Mouse (Mus musculus) E14TG2a.4 (cell line): ENCODE data around the gene Map2k4.

Experiments used
- CTCF ChIP-seq: conservative IDR thresholded peaks from 2 replicates; pipeline ENCODE4 v1.5.1; 2014; ENCODE audit warnings: low read length
- NANOG ChIP-seq: IDR thresholded peaks from 2 replicates; pipeline ENCODE4 v1.6.1; 2014; ENCODE audit warnings: borderline replicate concordance, low read length, mixed read lengths
- POU5F1 ChIP-seq: IDR thresholded peaks from 2 replicates; pipeline ENCODE4 v1.6.1; 2014; ENCODE audit warnings: low read length, borderline replicate concordance

GRCm38 (mm10) chr11:65646314-65646713, 141.8 kb downstream of the Map2k4 start:
- TF ChIP-seq POU5F1 (no peak), CTCF (no peak), NANOG (no peak)
